Mouse (Mus musculus) liver, adult 2 months (tissue): Measurements from ENCODE around the gene Ifitm10. TPM values are rescaled to one million over a fixed set of nuclear protein-coding genes. Genes with fewer than 3 reads are reported as not detected.
A peak's percentile ranks its signal among the peaks of the same experiment; 100 is the strongest.
"Not testable (repeated sequence)": the region's sequence is repeated elsewhere in the genome, so short reads cannot be mapped to it uniquely, and the experiment has no call there.

ENCODE experiments used
- DNase-seq: peaks from one replicate; pipeline ENCODE4 v3.0.0-alpha.2; 2011; ENCODE audit warnings: low read depth, low spot score; ENCODE audit errors: extremely low read depth
- H3K27ac ChIP-seq: fragments of 200-500 bp; replicated peaks from 2 replicates; pipeline ENCODE4 v1.5.1; 2012; ENCODE audit warnings: low read depth, mild to moderate bottlenecking, control low read depth, inconsistent platforms, low read length; ENCODE audit not compliant: insufficient read depth
- H3K27me3 ChIP-seq: fragments of 200-500 bp; 2 replicates; pipeline ENCODE4 v1.6.1; 2012; ENCODE audit warnings: mild to moderate bottlenecking, moderate library complexity, low read length, inconsistent platforms; ENCODE audit not compliant: control insufficient read depth, insufficient read depth
- H3K36me3 ChIP-seq: fragments of 200-500 bp; 2 replicates; pipeline ENCODE4 v1.6.1; 2012; ENCODE audit warnings: low read length, inconsistent platforms; ENCODE audit not compliant: control insufficient read depth, insufficient read depth
- H3K4me1 ChIP-seq: fragments of 200-500 bp; 2 replicates; pipeline ENCODE4 v1.6.1; 2011; ENCODE audit warnings: low read length; ENCODE audit not compliant: control insufficient read depth, insufficient read depth
- H3K4me3 ChIP-seq: fragments of 200-500 bp; 2 replicates; pipeline ENCODE4 v1.5.1; 2011; ENCODE audit warnings: low read depth, mild to moderate bottlenecking, control low read depth, low read length, moderate library complexity; ENCODE audit not compliant: insufficient read depth
- H3K79me2 ChIP-seq: fragments of 200-500 bp; 2 replicates; pipeline ENCODE4 v1.6.1; 2012; ENCODE audit warnings: inconsistent platforms, mild to moderate bottlenecking, low read length, moderate library complexity; ENCODE audit not compliant: control insufficient read depth, insufficient read depth
- H3K9ac ChIP-seq: fragments of 200-500 bp; 2 replicates; pipeline ENCODE4 v1.6.1; 2012; ENCODE audit warnings: low read depth, mild to moderate bottlenecking, control low read depth, inconsistent platforms, low read length
- CTCF ChIP-seq: fragments of 200-500 bp; IDR thresholded peaks from 2 replicates; pipeline ENCODE4 v1.5.1; 2011; ENCODE audit warnings: low read depth, low read length, control low read depth
- POLR2A ChIP-seq: fragments of 200-500 bp; IDR thresholded peaks from 2 replicates; pipeline ENCODE4 v1.6.1; 2011; ENCODE audit warnings: low read length, control low read depth; ENCODE audit not compliant: insufficient read depth; ENCODE audit errors: extremely low read depth
- WGBS: fragments of 180-500 bp; shearing (Covaris S2); methylation state at CpG from one replicate; pipeline ENCODE4 v1.1.7; 2018; 5-methylcytosine and 5-hydroxymethylcytosine counted together
- polyA plus RNA-seq: library from polyadenylated mRNA; depleted of rRNA; stranded (reverse); fragments of >200 nt; gene quantifications from 2 replicates; pipeline ENCODE4 v1.2.3, GENCODE M21; 2012
- total RNA-seq: library from RNA; depleted of rRNA; stranded (reverse); fragments of >200 nt; gene quantifications from 2 replicates; pipeline ENCODE4 v1.2.3, GENCODE M21; 2014

Gene Ifitm10
- total and polyA plus RNA-seq, 2 experiments: 0.65 to 0.71 TPM

DNA sequence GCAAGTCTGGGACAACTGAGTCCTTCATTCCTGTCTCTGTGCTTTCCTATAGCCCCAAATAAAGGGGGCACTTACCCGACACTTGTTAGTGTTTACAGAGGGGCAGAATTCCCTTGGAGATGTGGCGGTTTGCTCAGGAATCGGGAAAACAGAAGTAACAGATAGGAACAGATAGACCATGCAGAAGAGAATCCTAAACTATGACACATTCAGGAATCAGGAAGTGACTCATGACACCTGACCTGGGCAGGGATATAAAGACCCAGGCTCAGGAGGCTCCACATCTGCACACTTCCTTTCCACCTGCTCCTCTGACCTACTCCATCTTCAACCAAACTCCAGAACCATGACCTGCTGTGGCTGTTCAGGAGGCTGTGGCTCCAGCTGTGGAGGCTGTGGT, 70.3 kb downstream of the Ifitm10 start, which contains the start of gene Krtap5-4:
Krtap5-4 (plus strand) TSS at position 301 of the 400 bp plus-strand sequence.
- Histone ChIP-seq H3K9ac (no peak within 1 kb of the TSS), H3K4me3 (no peak within 1 kb of the TSS), H3K36me3 (no peaks in the 10 kb centered on the region), H3K27me3 (no peaks in the 10 kb centered on the region; the same call in 1 of the 2 replicates), H3K79me2 (no peaks in the 10 kb centered on the region), H3K27ac (no peak within 1 kb of the TSS), H3K4me1 (no peaks in the 10 kb centered on the region)
- WGBS: 25% methylated on average over 3 of the region's 3 CpGs
- no peak for TF ChIP-seq CTCF
- no peak for TF ChIP-seq POLR2A
- no peak for DNase-seq

DNA sequence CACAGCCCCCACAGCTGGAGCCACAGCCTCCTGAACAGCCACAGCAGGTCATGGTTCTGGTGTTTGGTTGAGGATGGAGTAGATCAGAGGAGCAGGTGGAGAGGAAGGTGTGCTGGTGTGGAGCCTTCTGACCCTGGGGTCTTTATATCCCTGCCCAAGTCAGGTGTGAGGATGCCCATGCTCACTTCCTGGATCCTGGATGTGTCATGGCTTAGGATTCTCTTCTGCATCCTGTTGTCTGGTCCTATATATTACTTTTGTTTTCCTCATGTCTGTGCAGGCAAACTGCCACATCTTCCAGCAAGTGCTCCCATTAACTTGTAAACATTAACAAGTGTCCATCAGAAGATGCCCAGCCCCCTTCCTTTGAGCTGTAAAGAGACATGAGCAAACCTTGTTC, 76.5 kb downstream of the Ifitm10 start, which contains the start of gene Krtap5-1:
Krtap5-1 (minus strand) TSS at position 101 of the 400 bp plus-strand sequence.
- not testable (repeated sequence) for DNase-seq

DNA sequence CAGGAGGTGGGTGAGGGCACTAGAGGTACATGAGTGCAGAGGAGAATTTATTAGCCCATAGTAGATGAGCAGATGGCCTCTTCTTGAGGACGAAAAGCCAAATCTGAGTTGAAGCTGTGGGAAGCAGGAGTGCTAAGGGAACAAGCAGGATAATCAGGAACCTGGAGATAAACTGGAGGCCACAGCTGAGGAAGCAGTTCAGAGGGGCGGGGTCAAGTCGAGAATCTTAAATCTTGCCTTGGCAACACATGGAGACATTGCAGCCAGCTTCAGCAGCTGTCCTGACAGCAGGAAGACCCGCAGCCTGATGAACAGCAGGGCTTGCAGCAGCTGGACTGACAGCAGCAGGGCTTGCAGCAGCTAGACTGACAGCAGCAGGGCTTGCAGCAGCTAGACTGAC, 77.4 kb downstream of the Ifitm10 start:
- H3K9ac ChIP-seq, H3K36me3 ChIP-seq: not testable (repeated sequence)

More for the DNA sequence above, 76.5 kb downstream of the Ifitm10 start, which contains the start of gene Krtap5-1:
- H3K9ac ChIP-seq, H3K4me1 ChIP-seq, H3K27ac ChIP-seq, H3K79me2 ChIP-seq, H3K4me3 ChIP-seq, H3K27me3 ChIP-seq, H3K36me3 ChIP-seq: not testable (repeated sequence)

DNA sequence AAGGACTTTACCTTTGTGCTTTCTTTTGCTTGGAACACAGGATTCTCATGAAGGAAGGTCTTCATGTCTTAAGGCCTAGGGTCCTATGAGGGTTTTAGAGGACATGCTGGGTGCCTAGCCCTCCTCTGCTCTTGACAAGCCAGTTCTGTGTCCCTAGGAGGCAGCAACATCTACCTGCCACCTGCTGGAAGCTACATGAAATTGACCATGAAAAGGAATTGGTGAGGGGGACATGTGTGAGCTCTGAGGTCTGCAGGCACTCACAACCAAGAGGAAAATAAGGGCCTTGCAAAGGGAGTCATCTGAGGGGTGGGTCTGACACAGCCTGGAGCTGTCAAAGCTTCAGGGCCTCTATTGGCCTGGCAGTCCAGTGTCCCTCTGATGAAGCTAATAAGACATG, 78.1 kb downstream of the Ifitm10 start:
- H3K79me2 ChIP-seq: no peaks in the 10 kb centered on the region
- H3K27me3 ChIP-seq: no peaks in the 10 kb centered on the region; the same call in 1 of the 2 replicates
- H3K4me3 ChIP-seq: no peak overlapping the region

More for the DNA sequence above, 77.4 kb downstream of the Ifitm10 start:
- WGBS: 28% methylated on average over 4 of the region's 4 CpGs
- H3K4me3 ChIP-seq, H3K4me1 ChIP-seq, H3K27ac ChIP-seq, H3K27me3 ChIP-seq, H3K79me2 ChIP-seq, DNase-seq: not testable (repeated sequence)

DNA sequence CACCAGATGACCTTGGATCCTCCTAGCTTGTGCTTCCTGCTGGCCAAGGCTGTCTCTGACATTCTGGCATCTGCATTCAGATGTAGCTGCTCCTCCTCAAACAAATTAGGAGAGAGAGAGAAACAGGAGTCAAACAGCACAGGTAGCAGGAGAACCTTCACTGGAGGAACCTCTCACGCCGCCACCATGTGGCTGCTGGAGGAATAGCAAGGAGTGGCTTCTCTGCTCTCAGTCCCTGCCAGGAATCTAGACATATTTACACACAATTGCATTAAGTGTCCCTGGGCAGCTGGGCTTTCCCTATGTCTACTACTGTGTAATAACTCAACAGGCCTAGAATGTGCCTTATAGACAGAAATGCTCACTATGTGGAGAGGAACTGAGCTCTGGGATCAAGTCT, 79.7 kb downstream of the Ifitm10 start:
- not testable (repeated sequence) for H3K27me3 ChIP-seq, H3K4me1 ChIP-seq, H3K27ac ChIP-seq, H3K9ac ChIP-seq, H3K4me3 ChIP-seq, H3K36me3 ChIP-seq, H3K79me2 ChIP-seq
- DNase-seq: peak; percentile 14
- peak; percentile 65 for TF ChIP-seq CTCF
- WGBS: 0% methylated on average over 2 of the region's 2 CpGs

More for the DNA sequence above, 78.1 kb downstream of the Ifitm10 start:
- H3K9ac ChIP-seq: no peak overlapping the region
- no peak overlapping the region for H3K27ac ChIP-seq
- H3K36me3 ChIP-seq: no peaks in the 10 kb centered on the region
- no peak for DNase-seq
- no peaks in the 10 kb centered on the region for H3K4me1 ChIP-seq
- no peak for TF ChIP-seq CTCF
- no peak for TF ChIP-seq POLR2A

DNA sequence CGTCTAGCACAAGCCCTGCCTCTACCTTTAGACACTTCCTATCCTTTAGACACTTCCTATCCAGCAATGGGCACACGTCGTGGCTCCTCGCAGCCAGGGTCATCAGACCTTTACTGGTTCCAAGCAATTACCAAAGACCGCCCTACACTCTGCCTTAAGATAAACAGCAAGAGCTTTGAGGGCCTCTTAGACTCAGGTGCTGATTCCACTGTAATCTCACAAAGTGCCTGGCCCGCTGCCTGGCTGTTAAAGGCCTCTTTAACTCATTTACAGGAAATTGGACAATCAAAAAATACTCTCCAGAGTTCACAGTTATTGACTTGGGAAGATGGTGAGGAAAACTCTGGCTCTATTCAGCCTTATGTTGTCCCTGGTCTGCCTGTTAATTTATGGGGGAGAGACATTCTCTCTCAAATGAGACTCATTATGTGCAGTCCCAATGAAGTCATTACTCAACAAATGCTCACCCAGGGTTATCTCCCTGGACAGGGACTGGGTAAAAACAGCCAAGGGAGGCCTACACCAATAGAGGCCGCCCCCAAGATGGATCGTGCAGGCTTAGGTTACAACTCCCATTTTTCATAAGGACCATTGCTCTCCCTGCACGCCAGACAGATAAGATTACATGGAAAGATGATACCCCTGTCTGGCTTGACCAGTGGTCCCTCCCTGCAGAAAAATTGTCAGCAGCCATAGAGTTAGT, 87.5 kb downstream of the Ifitm10 start:
- H3K36me3 ChIP-seq, H3K4me1 ChIP-seq, H3K4me3 ChIP-seq, DNase-seq, H3K27ac ChIP-seq, H3K9ac ChIP-seq, H3K79me2 ChIP-seq, H3K27me3 ChIP-seq: not testable (repeated sequence)
- 83% methylated on average over 9 of the region's 9 CpGs for WGBS
